Mouse (Mus musculus): ENCODE measurements at regions not wholly inside any gene's neighbourhood (a gene's known extent, or its start where the extent isn't known, plus 50 kb on each side); places are given as distances from the start of the nearest gene placed in this dataset.
"Not testable (repeated sequence)": the region's sequence is repeated elsewhere in the genome, so short reads cannot be mapped to it uniquely, and the experiment has no call there.

DNA sequence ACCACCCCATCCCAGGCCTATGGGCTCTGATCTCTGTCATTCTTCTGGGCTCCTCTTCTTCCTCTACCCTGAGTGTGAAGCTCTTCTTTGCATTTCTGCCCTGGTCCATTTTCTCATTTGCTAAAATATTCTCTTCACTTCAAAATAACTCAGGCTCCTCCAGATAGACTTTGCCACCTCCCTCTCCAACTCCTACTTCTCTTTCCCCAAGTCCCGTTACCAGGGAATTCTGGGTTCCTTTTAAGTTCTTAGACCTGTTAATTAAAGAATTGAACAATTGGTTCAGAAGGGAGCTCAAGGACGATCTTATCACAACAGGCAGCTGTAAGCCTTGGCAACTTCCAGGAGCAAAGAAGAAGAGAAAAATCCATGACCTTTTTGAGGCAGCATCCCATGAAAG, 122.9 kb upstream of the Arid1b start:
- DNase-seq (ENCODE audit: low spot score in 2 of 2), result no peak

GRCm38 (mm10) chr17:4874459-4874858, 119.7 kb upstream of the Arid1b start:
- no peak for DNase-seq (ENCODE audit: low spot score in 2 of 2)

DNA sequence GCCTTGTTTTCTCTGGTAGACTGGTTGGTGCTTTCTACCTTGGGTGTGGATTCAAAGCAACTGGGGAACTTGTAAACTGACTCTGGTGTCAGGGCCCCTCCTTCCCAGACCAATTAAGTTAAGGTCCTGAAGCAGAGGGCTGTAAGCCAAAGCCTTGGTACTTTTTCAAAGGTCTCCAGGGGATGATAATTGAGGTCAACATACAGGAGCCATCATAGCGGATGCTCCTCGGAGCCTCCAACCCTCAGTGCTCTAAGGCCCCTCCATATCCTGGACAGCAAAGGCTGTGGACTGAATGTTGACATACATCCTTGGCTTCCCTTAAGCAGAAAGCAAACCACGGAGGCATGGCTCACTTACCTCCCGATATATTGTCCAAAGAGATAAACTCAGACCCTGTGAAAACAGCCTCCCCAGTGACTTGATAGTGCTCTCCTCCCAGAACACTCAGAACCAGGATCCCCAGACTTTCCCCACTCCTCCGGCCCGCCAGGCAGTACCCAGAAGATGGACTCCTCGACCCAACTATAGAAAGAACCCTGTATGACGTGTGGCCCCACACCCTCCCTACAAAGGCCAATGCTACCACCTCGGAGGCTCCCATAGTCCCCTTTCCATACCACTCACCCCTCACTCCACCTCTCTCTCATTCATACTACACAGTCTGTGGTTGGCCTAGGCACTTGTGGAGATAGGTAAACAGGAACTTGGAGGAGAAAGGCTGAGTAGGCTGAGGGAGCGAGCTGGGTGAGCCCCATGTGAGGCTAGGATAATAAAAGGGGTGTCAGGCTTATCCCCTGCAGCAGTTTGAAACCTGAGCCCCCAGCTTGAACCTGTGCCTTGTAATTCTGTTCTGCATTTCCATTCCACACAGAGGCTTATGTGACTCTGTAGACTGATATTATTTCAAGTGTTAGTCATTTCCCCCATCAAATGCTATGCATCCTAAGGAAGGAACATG, 118.8 kb upstream of the Arid1b start:
- DNase-seq (ENCODE audit: low spot score in 2 of 2), result no peak

- no peak for DNase-seq (ENCODE audit: low spot score in 2 of 2)
These were observed 117.7 kb upstream of the Arid1b start for GRCm38 (mm10) chr17:4876431-4876830.

DNA sequence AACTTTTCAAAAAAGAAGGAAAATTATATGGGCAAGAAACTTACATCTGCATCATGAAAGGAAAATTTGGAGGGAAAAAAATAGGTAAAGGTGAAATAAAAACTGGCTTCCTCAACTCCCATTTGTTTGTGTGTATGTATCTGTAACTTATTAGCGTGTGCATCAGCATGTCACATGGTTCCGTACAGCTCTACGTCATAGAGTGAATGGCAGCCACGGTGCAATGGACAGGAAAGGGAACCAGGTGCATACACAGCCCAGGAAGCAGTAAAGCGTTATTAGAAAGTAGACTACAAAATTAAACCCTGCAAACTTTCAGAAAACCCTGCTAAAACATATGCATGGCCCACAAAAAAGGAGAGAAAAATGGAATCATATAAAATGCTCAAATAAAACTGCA, 112.7 kb upstream of the Arid1b start:
- DNase-seq (ENCODE audit: low spot score in 2 of 2), result no peak

- DNase-seq (ENCODE audit: low spot score in 2 of 2), result no peak
These were observed 110.0 kb upstream of the Arid1b start for GRCm38 (mm10) chr17:4884083-4884482.

GRCm38 (mm10) chr17:4884761-4885160, 109.4 kb upstream of the Arid1b start:
- DNase-seq (ENCODE audit: low spot score in 2 of 2), result no peak

DNA sequence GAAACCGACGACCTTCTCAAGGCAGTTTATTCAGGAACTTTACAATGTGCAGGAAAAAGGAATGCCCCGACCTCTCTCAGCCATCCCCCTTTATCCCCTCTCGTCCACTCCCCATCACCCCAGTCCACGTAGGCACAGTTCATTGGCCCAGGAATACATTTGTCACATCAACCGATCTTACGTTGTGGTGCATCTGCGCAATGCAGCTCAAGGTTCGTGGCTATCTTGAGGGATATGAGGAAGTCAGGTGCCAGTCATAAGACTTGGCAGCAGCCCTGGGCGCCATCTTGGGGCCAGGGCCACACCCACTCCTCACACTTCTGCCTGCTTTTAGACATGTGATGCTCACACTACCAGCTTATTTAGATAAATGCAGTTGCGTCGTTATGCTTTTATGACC, 106.8 kb upstream of the Arid1b start:
- DNase-seq (ENCODE audit: low spot score in 2 of 2), result not testable (repeated sequence)

DNA sequence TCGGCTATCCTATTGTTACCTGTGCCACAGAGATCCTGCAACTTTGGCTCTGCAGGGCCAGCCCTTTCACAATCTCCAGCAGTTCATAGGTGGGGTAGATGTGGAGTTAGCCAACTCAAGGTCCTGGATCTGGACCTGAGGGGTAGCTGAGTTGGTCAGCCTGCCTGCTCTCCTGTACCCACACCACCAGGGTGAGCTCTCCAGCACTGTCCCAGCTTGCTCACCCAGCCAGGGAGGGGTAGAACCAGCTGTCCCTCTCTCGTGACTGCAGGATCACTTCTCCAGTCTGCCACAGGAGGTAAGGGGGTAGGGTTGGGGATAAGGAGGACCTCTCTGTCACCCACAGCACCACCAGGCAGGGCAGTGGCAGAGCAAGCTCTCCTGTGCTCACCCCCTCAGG, 104.6 kb upstream of the Arid1b start:
- DNase-seq (ENCODE audit: low spot score in 2 of 2), result no peak

DNA sequence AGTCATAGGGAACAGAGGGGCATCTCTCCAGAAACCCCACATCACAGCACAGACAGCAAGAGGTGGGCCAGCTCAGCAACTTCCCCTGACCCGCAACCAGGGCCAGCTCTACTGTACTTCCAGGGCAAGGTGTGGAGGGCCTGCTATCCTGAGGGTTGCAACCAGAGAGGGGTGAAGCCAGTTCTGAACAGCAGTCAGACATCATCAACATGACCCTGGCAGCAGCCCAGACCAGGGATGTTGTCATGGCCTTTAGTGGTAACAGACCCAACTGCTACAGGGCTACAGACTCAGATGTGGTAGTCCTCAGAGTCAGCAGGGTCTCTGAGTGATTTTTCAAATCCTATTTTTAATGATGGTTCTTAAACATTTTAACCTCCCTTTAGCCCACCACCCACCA, 104.0 kb upstream of the Arid1b start:
- DNase-seq (ENCODE audit: low spot score in 2 of 2), result no peak

GRCm38 (mm10) chr17:4891576-4891975, 102.6 kb upstream of the Arid1b start:
- DNase-seq (ENCODE audit: low spot score in 2 of 2), result no peak

- not testable (repeated sequence) for DNase-seq (ENCODE audit: low spot score in 2 of 2)
These were observed 99.3 kb upstream of the Arid1b start for GRCm38 (mm10) chr17:4894756-4895330.

- no peak for DNase-seq (ENCODE audit: low spot score in 2 of 2)
These were observed 91.0 kb upstream of the Arid1b start for GRCm38 (mm10) chr17:4903129-4903528.

DNA sequence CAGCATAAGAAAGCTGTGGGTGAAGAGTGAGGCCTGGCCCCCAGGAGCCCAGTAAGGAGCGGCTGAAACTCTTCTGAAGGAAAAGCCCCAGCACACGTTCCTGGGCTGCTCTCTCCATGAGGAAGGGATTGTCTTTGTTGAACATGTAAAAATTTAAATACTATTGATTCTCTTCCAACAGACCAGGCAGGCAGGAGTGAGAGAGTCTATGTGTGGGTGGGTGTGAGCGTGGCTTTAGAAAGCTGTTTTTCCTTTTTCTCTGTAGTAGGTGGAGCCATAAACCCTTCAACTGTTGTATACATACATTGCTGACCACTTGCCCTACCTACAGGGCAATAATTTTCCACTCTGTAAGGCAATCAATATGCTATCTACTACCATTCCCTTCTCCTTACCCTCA, 87.6 kb upstream of the Arid1b start:
- DNase-seq (ENCODE audit: low spot score in 2 of 2), result no peak

DNA sequence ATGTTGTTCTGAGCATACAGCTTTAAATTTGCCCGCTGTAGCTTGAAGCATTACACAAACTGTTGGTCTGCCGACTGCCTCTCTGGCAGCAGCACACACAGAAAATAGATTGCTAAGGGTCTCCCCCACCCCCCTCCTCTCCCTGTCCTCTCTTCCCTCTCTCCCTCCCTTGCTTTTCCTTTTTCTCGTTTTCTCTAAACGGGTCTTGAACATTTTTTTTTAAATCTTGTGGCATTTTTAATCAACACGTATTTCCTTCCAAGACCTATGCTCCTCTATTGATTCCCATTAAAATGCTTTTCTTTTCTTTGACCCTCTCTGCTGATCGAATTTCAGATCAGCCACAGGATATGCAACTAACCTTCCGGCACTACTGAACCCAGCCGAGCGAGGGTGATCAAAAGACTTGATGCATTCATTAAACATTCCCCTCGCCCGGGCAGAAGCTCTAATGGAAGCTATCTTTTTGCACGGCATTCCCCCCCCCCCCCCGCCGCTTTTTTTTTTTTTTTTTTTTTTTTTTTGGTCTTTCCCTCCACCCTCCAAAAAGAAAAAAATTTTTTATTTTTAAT, 86.9 kb upstream of the Arid1b start:
- no peak for DNase-seq (ENCODE audit: low spot score in 2 of 2)

DNA sequence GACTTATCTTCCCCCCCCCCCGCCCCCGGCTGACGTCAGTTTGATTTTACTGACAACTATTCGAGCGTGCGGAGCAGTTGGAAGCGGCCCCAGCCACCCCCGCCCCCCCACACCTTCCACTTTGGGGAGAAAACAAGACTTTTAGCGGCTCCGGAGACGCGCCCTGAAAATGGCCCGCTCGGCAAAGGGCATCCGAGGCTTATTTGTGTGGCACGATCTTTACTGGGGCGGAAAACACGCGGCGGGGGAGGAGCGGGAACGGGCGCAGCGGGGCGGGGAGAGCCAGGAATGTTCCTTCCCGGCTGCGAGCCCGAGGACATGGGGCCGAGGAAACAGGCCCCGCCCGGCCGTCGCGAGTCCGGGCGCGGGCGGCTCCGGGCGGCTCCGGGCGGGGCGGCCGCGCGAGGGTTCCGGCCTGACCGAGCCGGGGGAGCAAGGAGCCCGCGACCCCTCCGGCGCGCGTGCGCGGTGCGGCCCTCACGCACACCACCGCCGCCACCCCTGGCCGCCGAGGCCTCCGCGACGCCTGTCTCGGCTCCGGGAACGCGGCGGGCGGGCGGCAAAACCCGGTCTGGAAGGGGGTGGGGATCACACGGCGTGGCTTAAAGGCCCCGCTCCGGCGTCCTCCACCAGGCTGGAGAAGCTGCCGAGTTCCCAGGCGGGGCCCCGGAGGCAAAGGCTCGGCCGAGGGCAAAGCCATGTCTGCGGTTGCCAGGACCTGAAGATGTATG, 86.1 kb upstream of the Arid1b start:
- DNase-seq (ENCODE audit: low spot score in 2 of 2), result peak; percentile 87 to 91

DNA sequence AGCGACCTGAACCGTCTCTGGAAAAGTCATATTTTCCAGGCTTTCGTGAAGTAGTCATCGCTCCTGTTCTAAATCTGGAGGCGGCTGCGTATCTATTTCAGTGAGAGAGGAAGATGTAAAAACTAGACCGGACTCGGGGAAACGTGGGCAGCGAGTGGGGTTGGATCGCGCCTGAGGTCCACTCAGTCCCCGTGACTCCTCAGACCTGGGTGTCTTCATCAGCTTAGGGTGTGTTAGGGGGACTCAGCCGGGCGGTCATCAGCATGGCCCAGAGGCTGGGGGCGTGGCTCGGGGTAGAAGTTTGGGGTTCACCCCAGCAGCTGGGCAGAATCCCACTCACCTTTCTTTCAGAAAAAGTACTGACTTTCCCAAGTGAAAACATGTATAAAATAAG, 85.6 kb upstream of the Arid1b start:
- DNase-seq (ENCODE audit: low spot score in 2 of 2), result peak; percentile 13 to 22

- DNase-seq (ENCODE audit: low spot score in 2 of 2), result no peak
These were observed 84.0 kb upstream of the Arid1b start for GRCm38 (mm10) chr17:4910182-4910581.

- no peak for DNase-seq (ENCODE audit: low spot score in 2 of 2)
These were observed 81.1 kb upstream of the Arid1b start for GRCm38 (mm10) chr17:4913001-4913400.

DNA sequence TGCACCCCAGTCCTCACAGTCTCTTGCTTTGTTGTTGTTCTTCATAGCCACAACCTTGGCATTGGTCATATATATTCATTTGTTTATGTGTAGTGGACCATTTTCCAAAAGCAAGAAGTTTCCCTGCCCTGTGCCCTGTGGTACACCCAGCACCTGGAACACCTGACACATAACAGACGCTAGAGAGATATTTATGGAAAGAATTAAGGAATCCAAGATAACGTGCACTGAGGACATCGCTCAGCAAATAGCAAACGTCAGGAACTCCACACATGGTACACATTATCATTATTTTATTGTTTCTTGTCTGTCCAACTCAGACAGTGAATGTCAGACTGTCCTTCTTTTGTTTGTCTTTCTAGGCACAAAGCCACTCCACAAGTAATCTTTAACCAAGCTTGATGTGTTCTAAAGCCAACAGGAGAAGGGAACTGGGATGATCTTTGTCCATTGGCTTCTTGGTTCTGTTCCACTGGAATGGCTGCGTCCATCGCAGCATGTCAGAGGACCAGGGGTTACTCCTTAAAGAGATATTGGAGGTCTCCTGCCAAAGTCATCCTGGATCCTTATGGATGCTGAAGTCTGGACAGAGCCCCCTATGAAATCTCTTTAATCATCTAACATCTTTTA, 74.2 kb upstream of the Arid1b start:
- DNase-seq (ENCODE audit: low spot score in 2 of 2), result no peak

GRCm38 (mm10) chr17:4921121-4921520, 73.0 kb upstream of the Arid1b start:
- no peak for DNase-seq (ENCODE audit: low spot score in 2 of 2)

- DNase-seq (ENCODE audit: low spot score in 2 of 2), result no peak
These were observed 65.5 kb upstream of the Arid1b start for GRCm38 (mm10) chr17:4928631-4929030.

Measured in thymus, postnatal 10 days (tissue).